Mouse (Mus musculus) left cerebral cortex, postnatal 14 days (tissue): ENCODE measurements at regions not wholly inside any gene's neighbourhood (a gene's known extent, or its start where the extent isn't known, plus 50 kb on each side); places are given as distances from the start of the nearest gene placed in this dataset.

Experiments
- DNase-seq, 2 experiments: peaks; one replicate each; pipeline ENCODE4 v3.0.0; 2021 to 2022; ENCODE audit warnings: low spot score in 2 of 2, mixed read lengths in 1 of 2
- intact Hi-C: fragments of 180-260 bp; cut with DNase I; formaldehyde crosslinking; loops from one replicate; pipeline ENCODE4 v1.15.1; 2025

- DNase-seq, result no peak
- intact Hi-C loops, result no loop called here
Observed at GRCm38 (mm10) chr1:75798375-75799099, 252.5 kb downstream of the Slc4a3 start.

- no peak for DNase-seq
Observed at GRCm38 (mm10) chr1:75804473-75804872, 258.4 kb downstream of the Slc4a3 start.

DNA sequence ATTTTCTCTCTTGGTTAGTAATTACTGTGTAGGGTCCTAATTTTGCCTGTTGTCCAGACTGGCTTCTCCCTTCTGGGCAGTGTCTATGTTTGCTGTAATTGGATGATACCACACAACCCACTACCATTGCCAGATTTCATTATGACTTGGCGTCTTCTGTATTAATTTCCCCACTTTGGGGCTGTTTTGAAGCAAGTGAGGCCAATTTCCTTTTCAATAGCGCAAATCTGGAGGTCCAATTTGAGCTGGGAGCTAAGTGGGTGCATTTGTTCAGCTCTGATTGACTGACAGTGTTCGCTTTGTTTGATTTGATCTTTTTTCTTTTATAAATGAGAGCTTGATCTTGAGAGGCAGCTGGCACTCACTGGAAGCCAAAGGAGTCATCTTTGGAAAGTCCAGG is 266.4 kb downstream of the Slc4a3 start:
- intact Hi-C loops, result loop anchor here (5.0 kb wide), 1 partner anchor 1705 kb away; the partner anchor contains the start of gene Epha4
- DNase-seq, result no peak

More at GRCm38 (mm10) chr1:75804473-75804872, 258.4 kb downstream of the Slc4a3 start:
- intact Hi-C loops, result no loop called here

GRCm38 (mm10) chr1:75826202-75826601 is 280.1 kb downstream of the Slc4a3 start:
- intact Hi-C loops, result no loop called here
- no peak for DNase-seq

DNA sequence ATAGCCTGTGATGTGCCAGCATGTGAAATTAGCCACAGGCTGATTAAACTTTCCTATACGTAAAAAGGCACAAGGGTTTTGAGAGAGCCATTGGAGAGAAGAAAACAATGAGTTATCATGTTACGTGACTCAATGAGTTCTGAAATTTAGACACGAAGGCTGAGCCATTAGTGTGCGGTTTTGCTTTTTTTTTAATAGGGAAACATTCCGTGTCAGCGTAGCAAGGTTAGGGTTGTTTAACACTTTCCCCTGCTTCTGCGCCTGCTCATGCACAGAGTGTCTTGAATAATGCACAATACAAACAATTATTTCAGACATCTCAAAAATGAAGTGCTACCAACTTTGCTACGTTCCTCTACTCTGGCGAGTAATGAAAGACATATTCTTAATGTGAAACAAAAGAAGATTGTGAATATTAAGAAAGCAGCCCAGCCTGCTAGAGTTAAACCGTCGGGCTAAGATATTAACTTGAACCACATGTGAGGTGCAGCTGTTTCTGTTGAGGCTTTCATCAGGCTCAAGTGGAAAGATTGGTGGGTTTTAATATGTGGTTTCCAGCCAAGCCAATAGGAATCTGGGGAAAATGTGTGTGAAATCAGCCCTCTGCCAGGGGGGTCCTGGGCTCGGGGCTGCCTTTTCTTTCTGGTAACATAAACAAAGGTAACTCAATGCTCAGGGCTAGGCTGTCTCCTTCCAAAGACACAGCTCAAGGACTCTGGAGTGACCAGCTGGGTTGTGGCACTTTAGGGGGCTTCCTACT is 287.2 kb downstream of the Slc4a3 start:
- intact Hi-C loops, result no loop called here

DNA sequence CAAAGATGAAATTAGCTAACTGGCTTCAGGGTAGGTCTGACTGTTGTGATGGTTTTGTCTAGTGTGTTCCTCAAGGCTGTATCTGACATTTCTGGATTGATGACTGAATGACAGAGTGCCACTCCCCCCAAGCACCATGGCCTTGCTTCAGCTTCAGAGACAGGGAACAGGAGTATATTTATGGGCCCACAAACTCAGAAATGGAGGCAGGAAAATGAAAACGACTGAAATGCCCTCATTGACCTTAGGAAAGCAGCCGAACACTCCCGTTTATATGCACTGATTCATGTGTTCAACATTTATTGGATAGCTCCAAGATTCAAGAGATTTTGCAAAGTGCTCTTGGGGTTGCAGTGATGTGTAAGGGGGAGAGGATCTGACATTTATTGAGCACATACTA is 288.3 kb downstream of the Slc4a3 start:
- no peak for DNase-seq
- intact Hi-C loops, result no loop called here

More for the DNA sequence above, 287.2 kb downstream of the Slc4a3 start:
- no peak for DNase-seq

- DNase-seq, result peak in 1 of 2 experiments; percentile 33
- intact Hi-C loops, result no loop called here
Observed at GRCm38 (mm10) chr1:75839551-75840223, 293.6 kb downstream of the Slc4a3 start.

DNA sequence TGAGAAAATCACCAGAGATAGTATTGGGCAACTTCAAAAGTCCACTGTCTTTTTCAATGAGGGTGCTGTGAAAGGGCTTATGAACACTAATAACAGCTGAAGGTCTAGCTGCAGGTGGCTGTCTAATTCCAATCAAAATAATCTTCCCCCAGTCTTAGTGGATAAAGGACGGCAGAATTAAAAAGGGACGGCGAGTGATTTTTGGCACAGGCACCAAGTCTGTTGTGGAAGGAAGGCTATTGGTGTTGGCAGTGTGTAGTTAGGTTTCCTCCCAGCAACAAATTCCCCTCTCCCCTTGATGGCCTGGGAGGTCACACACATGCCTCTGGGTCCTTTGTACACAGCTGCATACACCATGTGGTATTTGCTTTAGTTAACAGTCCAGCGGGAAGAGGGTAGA is 296.3 kb downstream of the Slc4a3 start:
- DNase-seq, result no peak
- intact Hi-C loops, result no loop called here

GRCm38 (mm10) chr1:75843326-75843725 is 297.3 kb downstream of the Slc4a3 start:
- no peak for DNase-seq
- intact Hi-C loops, result no loop called here

- DNase-seq, result no peak
- intact Hi-C loops, result no loop called here
Observed at GRCm38 (mm10) chr1:75844123-75844522, 298.1 kb downstream of the Slc4a3 start.

- intact Hi-C loops, result no loop called here
Observed at GRCm38 (mm10) chr1:75844529-75844928, 298.5 kb downstream of the Slc4a3 start.

DNA sequence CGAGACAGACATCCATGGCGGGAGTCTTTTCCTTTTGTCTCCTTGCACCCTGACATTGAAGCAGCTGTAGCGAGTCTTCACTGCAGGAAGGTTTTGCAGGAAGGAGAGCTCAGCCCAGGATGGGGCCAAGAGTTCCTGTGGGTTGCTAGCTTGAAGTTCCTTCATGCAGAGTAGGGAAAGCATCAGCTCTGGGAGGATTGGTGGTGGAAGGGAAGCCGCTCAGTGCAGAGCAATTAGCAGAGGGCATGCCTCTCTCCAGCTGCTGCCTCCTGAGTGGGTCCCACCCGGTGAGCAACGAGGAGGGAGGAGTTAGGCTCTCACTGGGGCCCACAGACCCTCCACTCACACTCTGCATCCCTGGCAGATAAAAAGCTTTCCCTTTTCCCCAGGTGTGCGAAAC is 298.9 kb downstream of the Slc4a3 start:
- intact Hi-C loops, result no loop called here
- DNase-seq, result no peak

More at GRCm38 (mm10) chr1:75844529-75844928, 298.5 kb downstream of the Slc4a3 start:
- DNase-seq, result no peak

DNA sequence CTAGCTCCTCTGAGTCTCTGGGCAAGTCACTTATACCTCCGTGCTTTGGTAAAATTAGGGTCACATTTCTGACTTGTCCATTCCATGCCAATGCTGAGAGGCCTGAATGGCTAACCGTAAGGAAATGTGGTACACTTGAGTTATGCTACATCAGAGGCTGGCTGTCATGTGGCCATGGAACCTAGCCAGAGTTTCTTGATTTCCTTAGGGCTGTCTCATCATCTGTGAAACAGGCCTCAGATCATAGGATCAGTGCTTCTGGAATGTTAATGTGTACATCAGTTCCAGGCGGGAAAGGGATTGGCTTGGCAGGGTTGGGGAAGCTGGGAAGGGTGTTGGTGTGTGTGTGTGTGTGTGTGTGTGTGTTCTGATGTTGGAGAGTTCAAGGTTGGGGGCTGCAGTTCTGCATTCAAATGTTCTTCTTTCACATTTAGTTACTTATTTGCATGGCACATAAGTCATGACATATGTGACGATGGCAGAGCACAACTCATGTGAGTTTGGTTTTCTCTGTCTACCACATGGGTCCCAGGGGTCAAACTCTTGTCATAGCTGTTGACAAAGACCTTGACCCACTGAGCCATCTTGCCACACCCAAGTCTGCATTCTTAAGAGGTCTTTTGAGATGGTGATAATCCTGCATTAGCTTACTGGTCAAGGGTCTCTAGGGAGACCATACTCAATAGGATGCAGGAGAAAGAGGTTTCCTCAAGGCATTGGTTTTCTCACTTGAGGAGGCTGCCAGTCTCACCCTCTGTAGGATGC is 299.9 kb downstream of the Slc4a3 start:
- no peak for DNase-seq
- intact Hi-C loops, result no loop called here

- DNase-seq, result no peak
- intact Hi-C loops, result no loop called here
Observed at GRCm38 (mm10) chr1:75847681-75848080, 301.6 kb downstream of the Slc4a3 start.

- intact Hi-C loops, result no loop called here
Observed at GRCm38 (mm10) chr1:75848436-75848835, 302.4 kb downstream of the Slc4a3 start.

GRCm38 (mm10) chr1:75850131-75850530 is 304.1 kb downstream of the Slc4a3 start:
- intact Hi-C loops, result no loop called here
- DNase-seq, result no peak

More at GRCm38 (mm10) chr1:75848436-75848835, 302.4 kb downstream of the Slc4a3 start:
- no peak for DNase-seq

DNA sequence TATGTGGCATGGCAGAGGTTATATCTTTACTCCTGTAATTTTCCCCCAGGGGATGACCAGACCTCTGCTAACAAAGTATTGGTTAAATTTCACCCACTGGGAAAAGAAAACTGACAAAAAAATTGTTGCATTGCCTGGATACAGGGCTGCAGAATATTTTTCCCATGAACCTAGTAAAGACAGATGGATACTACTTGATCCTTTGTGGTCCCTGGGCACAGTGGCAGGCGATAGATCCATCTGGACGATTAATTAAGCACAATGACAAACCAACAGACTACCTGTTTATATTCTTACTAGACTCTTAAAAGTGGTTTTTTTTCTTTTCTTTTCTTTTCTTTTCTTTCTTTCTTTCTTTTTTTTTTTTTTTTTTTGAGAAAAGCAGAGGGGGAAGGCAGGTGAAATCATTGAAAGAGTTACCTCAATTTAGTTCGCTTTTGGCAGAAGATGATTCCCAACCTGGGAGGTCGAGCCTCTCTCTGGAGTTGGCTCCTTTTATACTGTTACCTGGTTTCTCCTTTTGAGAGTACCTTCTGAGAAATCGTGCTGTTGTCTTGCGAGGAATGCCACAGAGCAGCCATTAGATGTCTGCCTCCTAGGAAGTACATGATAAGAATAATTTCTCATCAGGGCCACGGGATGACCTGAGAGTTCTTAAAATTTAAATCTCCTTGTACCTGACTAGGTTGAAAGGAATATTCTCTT is 312.6 kb downstream of the Slc4a3 start:
- no peak for DNase-seq
- intact Hi-C loops, result no loop called here

DNA sequence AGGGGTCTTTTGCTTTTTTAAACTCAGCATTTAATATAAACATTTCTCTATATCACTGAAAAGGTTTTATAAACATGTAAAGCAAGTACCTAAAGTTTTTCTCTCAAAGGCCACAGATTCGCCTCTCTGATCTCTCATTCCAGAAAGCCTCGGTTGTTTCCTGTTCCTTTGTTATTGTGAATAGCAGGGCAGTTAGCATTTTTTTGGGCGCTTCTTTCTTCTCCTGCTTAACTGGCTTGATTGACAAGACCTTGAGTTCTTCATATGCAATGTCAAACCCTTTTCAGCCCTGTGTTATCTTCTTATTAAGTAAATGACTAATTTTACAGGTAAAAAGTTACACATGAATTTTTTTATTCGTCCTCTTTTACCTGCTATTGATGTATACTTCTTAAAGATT is 316.7 kb downstream of the Slc4a3 start:
- DNase-seq, result no peak
- intact Hi-C loops, result no loop called here

DNA sequence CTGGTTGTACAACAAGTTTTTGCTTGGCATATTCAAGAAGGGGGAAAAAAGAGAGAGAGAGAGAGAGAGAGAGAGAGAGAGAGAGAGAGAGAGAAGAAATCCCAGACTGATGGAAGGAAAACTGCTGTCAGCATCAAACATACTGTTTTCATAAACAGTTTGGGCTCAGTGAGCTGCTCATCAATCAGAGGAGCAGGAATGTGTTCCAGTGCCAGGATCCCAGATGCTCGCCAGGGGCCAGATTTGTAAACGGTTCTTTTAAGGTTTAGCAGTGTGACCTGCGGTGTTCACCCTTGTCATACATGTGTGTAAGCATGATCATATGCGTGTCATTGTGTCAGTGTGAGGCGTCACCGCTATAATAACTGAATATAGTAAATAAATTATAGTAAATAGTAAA is 320.5 kb downstream of the Slc4a3 start:
- intact Hi-C loops, result no loop called here
- no peak for DNase-seq
